Mouse (Mus musculus) forebrain, embryonic 16.5 days (tissue): ENCODE data around the gene Pnrc1. TPM values are rescaled to one million over a fixed set of nuclear protein-coding genes. Genes with fewer than 3 reads are reported as not detected.
"Not testable (repeated sequence)": the region's sequence is repeated elsewhere in the genome, so short reads cannot be mapped to it uniquely, and the experiment has no call there.

Source experiments
- ATAC-seq: fragments of 200-750 bp; cut with Nextera tagmentation; 2 replicates; pipeline ENCODE4 v1.8.0; 2017; ENCODE audit warnings: mild to moderate bottlenecking, moderate library complexity
- H3K27ac ChIP-seq: fragments of 300-500 bp; sonication (generic); 2 replicates; pipeline ENCODE4 v1.5.1; 2014; ENCODE audit warnings: low read length, control low read depth
- H3K27me3 ChIP-seq: fragments of 300-500 bp; sonication (generic); replicated peaks from 2 replicates; pipeline ENCODE4 v1.6.1; 2014; ENCODE audit warnings: low read length; ENCODE audit not compliant: control insufficient read depth, insufficient read depth
- H3K36me3 ChIP-seq: fragments of 300-500 bp; sonication (generic); 2 replicates; pipeline ENCODE4 v1.6.1; 2014; ENCODE audit not compliant: control insufficient read depth, insufficient read depth
- H3K4me1 ChIP-seq: fragments of 300-500 bp; sonication (generic); replicated peaks from 2 replicates; pipeline ENCODE4 v1.6.1; 2014; ENCODE audit warnings: low read length; ENCODE audit not compliant: control insufficient read depth, insufficient read depth
- H3K4me2 ChIP-seq: fragments of 300-500 bp; sonication (generic); 2 replicates; pipeline ENCODE4 v1.6.1; 2014; ENCODE audit warnings: mild to moderate bottlenecking, low read length, control low read depth
- H3K4me3 ChIP-seq: fragments of 300-500 bp; sonication (generic); replicated peaks from 2 replicates; pipeline ENCODE4 v1.5.1; 2014; ENCODE audit warnings: mild to moderate bottlenecking, low read length, control low read depth
- H3K9ac ChIP-seq: fragments of 300-500 bp; sonication (generic); replicated peaks from 2 replicates; pipeline ENCODE4 v1.6.1; 2014; ENCODE audit warnings: low read depth, low read length, control low read depth
- H3K9me3 ChIP-seq: fragments of 300-500 bp; sonication (generic); 2 replicates; pipeline ENCODE4 v1.6.1; 2016; ENCODE audit warnings: low read length; ENCODE audit not compliant: control insufficient read depth
- WGBS: fragments of 180-500 bp; shearing (Covaris S2); extraction: QIAGEN DNeasy Blood & Tissue Kit; methylation state at CpG from one replicate; pipeline ENCODE4 v1.1.7; 2014; 5-methylcytosine and 5-hydroxymethylcytosine counted together
- polyA plus RNA-seq: library from polyadenylated mRNA; unstranded; fragments of >200 nt; fragmentation: Nextera tagmentation; extraction: Ambion mirVana; gene quantifications from 2 replicates; pipeline ENCODE4 v1.2.1, GENCODE M21; 2015

Gene Pnrc1
- polyA plus RNA-seq, result 77.6 and 100 TPM in 2 replicates

- Histone ChIP-seq H3K9ac (no peak within 1 kb of the TSS), H3K36me3 (no peaks in the 10 kb centered on the region), H3K4me1 (no peaks in the 10 kb centered on the region), H3K4me2 (no peak within 1 kb of the TSS), H3K27ac (no peak within 1 kb of the TSS), H3K27me3 (no peaks in the 10 kb centered on the region), H3K9me3 (no peaks in the 10 kb centered on the region), H3K4me3 (no peak within 1 kb of the TSS)
- WGBS, result 68% methylated on average over 3 of the region's 3 CpGs
- ATAC-seq, result no peak
Measured at GRCm38 (mm10) chr4:33290002-33290401, at the start of gene Pnrc1. Gene Pnrc1 (minus strand): TSS chr4:33290163.

- no peak overlapping the region for H3K9ac ChIP-seq
- H3K4me1 ChIP-seq, result no peaks in the 10 kb centered on the region
- no peak overlapping the region for H3K4me2 ChIP-seq
- WGBS, result 83% methylated on average over 1 of the region's 1 CpGs
- H3K9me3 ChIP-seq, result no peaks in the 10 kb centered on the region
- ATAC-seq, result no peak
- no peaks in the 10 kb centered on the region for H3K27me3 ChIP-seq
- no peak overlapping the region for H3K27ac ChIP-seq
- no peak overlapping the region for H3K4me3 ChIP-seq
- peaks cover 19% of the 10 kb centered on the region for H3K36me3 ChIP-seq
Measured at GRCm38 (mm10) chr4:33337999-33338398, 48.0 kb upstream of the Pnrc1 start.

GRCm38 (mm10) chr4:33332956-33333455 lies 43.0 kb upstream of the Pnrc1 start:
- H3K9ac ChIP-seq, result no peak overlapping the region
- no peak overlapping the region for H3K4me3 ChIP-seq
- no peaks in the 10 kb centered on the region for H3K4me1 ChIP-seq
- H3K36me3 ChIP-seq, result peaks cover 10% of the 10 kb centered on the region
- H3K9me3 ChIP-seq, result no peaks in the 10 kb centered on the region
- ATAC-seq, result no peak
- H3K27ac ChIP-seq, result no peak overlapping the region
- H3K4me2 ChIP-seq, result no peak overlapping the region
- H3K27me3 ChIP-seq, result no peaks in the 10 kb centered on the region
- 100% methylated on average over 1 of the region's 1 CpGs for WGBS

GRCm38 (mm10) chr4:33331147-33331546 lies 41.2 kb upstream of the Pnrc1 start:
- H3K9me3 ChIP-seq, result no peaks in the 10 kb centered on the region
- H3K36me3 ChIP-seq, result peaks cover 9% of the 10 kb centered on the region
- no peak overlapping the region for H3K9ac ChIP-seq
- 95% methylated on average over 4 of the region's 4 CpGs for WGBS
- no peak overlapping the region for H3K27ac ChIP-seq
- ATAC-seq, result no peak
- no peaks in the 10 kb centered on the region for H3K4me1 ChIP-seq
- H3K27me3 ChIP-seq, result no peaks in the 10 kb centered on the region
- no peak overlapping the region for H3K4me2 ChIP-seq
- H3K4me3 ChIP-seq, result no peak overlapping the region

- H3K9ac ChIP-seq, result no peak overlapping the region
- H3K4me2 ChIP-seq, result no peak overlapping the region
- ATAC-seq, result no peak
- 93% methylated on average over 5 of the region's 5 CpGs for WGBS
- H3K4me3 ChIP-seq, result no peak overlapping the region
- no peaks in the 10 kb centered on the region for H3K9me3 ChIP-seq
- peaks cover 11% of the 10 kb centered on the region for H3K4me1 ChIP-seq
- H3K27me3 ChIP-seq, result no peaks in the 10 kb centered on the region
- no peaks in the 10 kb centered on the region for H3K36me3 ChIP-seq
- H3K27ac ChIP-seq, result no peak overlapping the region
Measured at GRCm38 (mm10) chr4:33315840-33316239, 25.9 kb upstream of the Pnrc1 start.

GRCm38 (mm10) chr4:33314150-33314549 lies 24.2 kb upstream of the Pnrc1 start:
- not testable (repeated sequence) for H3K4me2 ChIP-seq, H3K27ac ChIP-seq, H3K36me3 ChIP-seq, H3K9ac ChIP-seq, H3K9me3 ChIP-seq, H3K4me3 ChIP-seq, H3K27me3 ChIP-seq, ATAC-seq
- 97% methylated on average over 5 of the region's 8 CpGs for WGBS
- H3K4me1 ChIP-seq, result peaks cover 15% of the 10 kb centered on the region

- peak overlapping the region; percentile 73 for H3K9ac ChIP-seq
- H3K27ac ChIP-seq, result no peak overlapping the region
- 20% methylated on average over 12 of the region's 12 CpGs for WGBS
- H3K27me3 ChIP-seq, result no peaks in the 10 kb centered on the region
- H3K36me3 ChIP-seq, result no peaks in the 10 kb centered on the region
- peaks cover 15% of the 10 kb centered on the region for H3K4me1 ChIP-seq
- H3K4me2 ChIP-seq, result peak overlapping the region; percentile 89
- H3K4me3 ChIP-seq, result peak overlapping the region; percentile 85
- no peaks in the 10 kb centered on the region for H3K9me3 ChIP-seq
- ATAC-seq, result no peak
Measured at GRCm38 (mm10) chr4:33310840-33311437, 21.0 kb upstream of the Pnrc1 start.

GRCm38 (mm10) chr4:33309764-33310757 lies 20.1 kb upstream of the Pnrc1 start, which contains the start of gene Rngtt:
Gene Rngtt (plus strand): TSS chr4:33310311.
- H3K27ac ChIP-seq, result peak within 1 kb of the TSS; percentile 61
- ATAC-seq, result peak; percentile 95
- WGBS, result 4% methylated on average over 60 of the region's 60 CpGs
- peaks cover 15% of the 10 kb centered on the region for H3K4me1 ChIP-seq
- H3K4me2 ChIP-seq, result peak within 1 kb of the TSS; percentile 89
- no peaks in the 10 kb centered on the region for H3K36me3 ChIP-seq
- peak within 1 kb of the TSS; percentile 73 for H3K9ac ChIP-seq
- no peaks in the 10 kb centered on the region for H3K9me3 ChIP-seq
- no peaks in the 10 kb centered on the region for H3K27me3 ChIP-seq
- peak within 1 kb of the TSS; percentile 85 for H3K4me3 ChIP-seq

GRCm38 (mm10) chr4:33307146-33307545 lies 17.2 kb upstream of the Pnrc1 start:
- no peak for ATAC-seq
- no peak overlapping the region for H3K27ac ChIP-seq
- no peak overlapping the region for H3K4me3 ChIP-seq
- WGBS, result 75% methylated on average over 4 of the region's 4 CpGs
- H3K36me3 ChIP-seq, result no peaks in the 10 kb centered on the region
- H3K27me3 ChIP-seq, result no peaks in the 10 kb centered on the region
- H3K4me2 ChIP-seq, result no peak overlapping the region
- H3K9me3 ChIP-seq, result no peaks in the 10 kb centered on the region
- H3K4me1 ChIP-seq, result peaks cover 15% of the 10 kb centered on the region
- H3K9ac ChIP-seq, result no peak overlapping the region
